ENCODE assay signal across 8 mouse cellular contexts in the genomic region with DNA sequence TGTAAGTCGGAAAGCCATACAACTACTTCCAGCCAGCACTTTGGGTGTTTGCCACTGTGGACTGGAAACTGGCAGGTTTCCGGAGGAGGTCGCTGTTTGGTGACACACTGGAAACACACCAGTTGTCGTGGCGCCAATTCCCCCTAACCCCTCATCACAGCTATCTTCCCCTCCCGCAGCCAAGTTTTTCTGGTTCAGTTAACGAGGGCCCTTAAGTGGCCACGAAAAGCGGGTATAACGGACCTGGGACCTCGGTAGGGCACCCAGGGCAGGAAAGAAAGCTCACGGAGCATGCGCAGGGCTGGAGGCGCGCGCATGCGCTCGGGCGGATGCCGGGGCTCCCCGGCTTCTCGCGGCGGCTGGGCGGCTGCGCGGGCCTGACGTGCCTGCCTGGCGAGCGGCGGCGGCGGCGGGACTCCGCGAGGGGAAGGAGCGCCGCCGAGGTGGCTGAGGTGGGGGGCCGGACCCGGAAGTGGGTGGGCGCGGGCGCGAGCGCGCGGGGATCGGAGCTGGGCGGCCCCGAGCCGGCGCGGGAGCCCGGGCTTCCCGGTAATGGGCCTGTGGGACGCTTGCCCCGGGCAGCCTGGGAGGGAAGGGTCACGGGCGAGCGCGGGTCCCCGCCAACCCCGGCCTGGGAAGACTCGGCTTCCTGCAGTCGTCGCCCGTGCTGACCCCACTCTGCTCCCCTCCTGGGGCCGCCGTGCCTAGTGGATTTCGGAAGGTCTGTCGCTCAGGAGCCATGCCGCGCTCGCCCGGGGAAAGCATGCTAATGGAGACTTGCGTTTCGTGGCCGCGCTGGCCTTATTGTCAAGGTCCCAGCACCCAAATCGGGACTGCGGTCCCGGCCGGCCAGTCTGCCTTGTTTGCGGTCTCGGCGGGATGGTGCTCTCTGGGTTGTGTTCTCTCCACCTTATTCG. TPM values are rescaled to one million over a fixed set of nuclear protein-coding genes. Genes with fewer than 3 reads are reported as not detected.
DNase-seq lines count a peak whose midpoint lies in the region; ATAC-seq and TF ChIP-seq lines count a peak whose summit lies in the region.

Zbtb41 (plus strand) TSS at position 414 of the 917 bp plus-strand sequence.

- no peaks in the 10 kb centered on the region for H3K27me3 ChIP-seq in embryonic facial prominence, embryonic 14.5 days (replicated peaks; ENCODE audit: control insufficient read depth, insufficient read depth, low read length)
- no peaks in the 10 kb centered on the region for H3K27me3 ChIP-seq in limb, embryonic 14.5 days (ENCODE audit: control insufficient read depth, insufficient read depth, low read length)
- no peaks in the 10 kb centered on the region for H3K27me3 ChIP-seq in midbrain, postnatal 0 days (ENCODE audit: insufficient read depth, low read length)

- DNase-seq in 3T3-L1 (ENCODE audit: low read depth, low spot score): peak; percentile 82
- peak; percentile 76 to 82 for DNase-seq in adrenal gland, postnatal 4 days (ENCODE audit: low spot score in 2 of 2)
- peak; percentile 94 for DNase-seq in embryonic facial prominence, embryonic 14.5 days (ENCODE audit: low spot score)
- DNase-seq in heart, adult 8-10 months (ENCODE audit: low spot score): peak; percentile 88
- DNase-seq in kidney, adult 9 months: peak; percentile 90
- DNase-seq in limb, embryonic 14.5 days (ENCODE audit: low spot score): peak; percentile 84
- DNase-seq in midbrain, postnatal 0 days (ENCODE audit: low spot score): peak; percentile 91
- peak; percentile 74 to 82 for DNase-seq in spleen, postnatal 14 days (ENCODE audit: low spot score in 2 of 2)

- 0 out of 2 replicates have a peak, but pooled peaks cover 8% of the 10 kb centered on the region for H3K36me3 ChIP-seq in embryonic facial prominence, embryonic 14.5 days (ENCODE audit: control insufficient read depth, insufficient read depth, low read length)
- H3K36me3 ChIP-seq in limb, embryonic 14.5 days (ENCODE audit: control insufficient read depth, insufficient read depth, low read length): peaks cover 4% of the 10 kb centered on the region; the same call in 1 of the 2 replicates
- no peaks in the 10 kb centered on the region for H3K36me3 ChIP-seq in midbrain, postnatal 0 days (ENCODE audit: insufficient read depth, low read length)

- peak within 1 kb of the TSS; percentile 96 for H3K9ac ChIP-seq in embryonic facial prominence, embryonic 14.5 days (ENCODE audit: low read depth, low read length)
- peak within 1 kb of the TSS; percentile 95 for H3K9ac ChIP-seq in limb, embryonic 14.5 days (ENCODE audit: low read depth, low read length, severe bottlenecking)
- peak within 1 kb of the TSS; percentile 81 for H3K9ac ChIP-seq in midbrain, postnatal 0 days (replicated peaks; ENCODE audit: low read length, poor library complexity, severe bottlenecking)

- H3K27ac ChIP-seq in embryonic facial prominence, embryonic 14.5 days (replicated peaks; ENCODE audit: low read depth, low read length): peak within 1 kb of the TSS; percentile 84
- peak within 1 kb of the TSS; percentile 87 for H3K27ac ChIP-seq in limb, embryonic 14.5 days (replicated peaks; ENCODE audit: low read depth, low read length)
- H3K27ac ChIP-seq in midbrain, postnatal 0 days (ENCODE audit: low read depth, low read length): peak within 1 kb of the TSS; percentile 89

- TF ChIP-seq CTCF in midbrain, postnatal 0 days (IDR thresholded peaks at IDR 0.05): peak; percentile 79

- peak within 1 kb of the TSS; percentile 80 for H3K4me3 ChIP-seq in embryonic facial prominence, embryonic 14.5 days (ENCODE audit: low read depth, low read length)
- H3K4me3 ChIP-seq in limb, embryonic 14.5 days (replicated peaks; ENCODE audit: low read length): peak within 1 kb of the TSS; percentile 87
- H3K4me3 ChIP-seq in midbrain, postnatal 0 days (ENCODE audit: low read depth, low read length): peak within 1 kb of the TSS; percentile 84

- H3K9me3 ChIP-seq in embryonic facial prominence, embryonic 14.5 days (ENCODE audit: control insufficient read depth, low read length): no peaks in the 10 kb centered on the region
- no peaks in the 10 kb centered on the region for H3K9me3 ChIP-seq in limb, embryonic 14.5 days (ENCODE audit: control insufficient read depth, low read length)
- H3K9me3 ChIP-seq in midbrain, postnatal 0 days (ENCODE audit: low read length): no peaks in the 10 kb centered on the region

- peak within 1 kb of the TSS; percentile 69 for H3K4me2 ChIP-seq in embryonic facial prominence, embryonic 14.5 days (ENCODE audit: low read depth, low read length)
- peak within 1 kb of the TSS; percentile 70 for H3K4me2 ChIP-seq in limb, embryonic 14.5 days (replicated peaks; ENCODE audit: low read depth, low read length, severe bottlenecking)
- peak within 1 kb of the TSS; percentile 77 for H3K4me2 ChIP-seq in midbrain, postnatal 0 days (ENCODE audit: low read depth, low read length, poor library complexity, severe bottlenecking)

- ATAC-seq in embryonic facial prominence, embryonic 14.5 days (ENCODE audit: low read depth): peak; percentile 99
- ATAC-seq in limb, embryonic 14.5 days (ENCODE audit: low FRiP score, low read depth): peak; percentile 95
- peak; percentile 95 for ATAC-seq in midbrain, postnatal 0 days (ENCODE audit: low FRiP score)

- under 1% methylated on average over 37 of the region's 88 CpGs for WGBS in embryonic facial prominence, embryonic 14.5 days
- 2% methylated on average over 57 of the region's 88 CpGs for WGBS in limb, embryonic 14.5 days
- WGBS in midbrain, postnatal 0 days: under 1% methylated on average over 54 of the region's 88 CpGs

- TF ChIP-seq POLR2A in limb, embryonic 14.5 days (IDR thresholded peaks at IDR 0.05; ENCODE audit: borderline replicate concordance, extremely low read depth, insufficient read depth, insufficient read length): peak; percentile 26; the same call in 1 of the 2 replicates

- peaks cover 25% of the 10 kb centered on the region for H3K4me1 ChIP-seq in embryonic facial prominence, embryonic 14.5 days (ENCODE audit: control insufficient read depth, insufficient read depth, low read length)
- H3K4me1 ChIP-seq in limb, embryonic 14.5 days (ENCODE audit: control insufficient read depth, insufficient read depth, low read length): peaks cover 25% of the 10 kb centered on the region
- H3K4me1 ChIP-seq in midbrain, postnatal 0 days (ENCODE audit: insufficient read depth, low read length): peaks cover 17% of the 10 kb centered on the region

RNA-seq across cellular contexts. Expression of gene Zbtb41, which starts in this region (rescaled TPM):
- 10 to 100 TPM; 31.0 to 38.6 TPM for total RNA-seq in adrenal gland, postnatal 4 days (2021)
- 13.3 and 13.7 TPM in 2 replicates for polyA plus RNA-seq in embryonic facial prominence, embryonic 14.5 days (2014; fragmentation: Nextera tagmentation; extraction: Ambion mirVana)
- total RNA-seq in heart, adult 8-10 months (2022): 10 to 100 TPM; 19.7 to 25.4 (median 21.6) TPM
- polyA plus RNA-seq in limb, embryonic 14.5 days (2012; rRNA removed): 7.0 and 7.8 TPM in 2 replicates
- polyA plus RNA-seq in limb, embryonic 14.5 days (2014; fragmentation: Nextera tagmentation; extraction: Ambion mirVana): 12.8 and 15.1 TPM in 2 replicates
- 54.5 and 65.1 TPM in 2 replicates for total RNA-seq in midbrain, postnatal 0 days (2014; rRNA removed)
- 11.9 and 13.2 TPM in 2 replicates for polyA plus RNA-seq in midbrain, postnatal 0 days (2015; fragmentation: Nextera tagmentation; extraction: Ambion mirVana)

Comparison
In these comparisons a context has a peak if more than half of its experiments do, and no peak if none do; other contexts are left out.
1. Peak in every context shown above with its lines: DNase-seq, ATAC-seq, H3K4me3 ChIP-seq and H3K27ac ChIP-seq.